Mouse (Mus musculus) testis, adult 2 months (tissue): Measurements from ENCODE around the gene Hmg20b. TPM values are rescaled to one million over a fixed set of nuclear protein-coding genes. Genes with fewer than 3 reads are reported as not detected.

Experiments used
- H3K27ac ChIP-seq: fragments of 200-500 bp; 2 replicates; pipeline ENCODE4 v1.5.1; 2012; ENCODE audit warnings: low read depth, low read length; ENCODE audit not compliant: control insufficient read depth, insufficient read depth
- H3K27me3 ChIP-seq: fragments of 200-500 bp; 2 replicates; pipeline ENCODE4 v1.6.1; 2012; ENCODE audit warnings: mild to moderate bottlenecking, low read length, moderate library complexity; ENCODE audit not compliant: control insufficient read depth, insufficient read depth
- H3K36me3 ChIP-seq: fragments of 200-500 bp; 2 replicates; pipeline ENCODE4 v1.6.1; 2012; ENCODE audit warnings: mild to moderate bottlenecking, low read length; ENCODE audit not compliant: control insufficient read depth, insufficient read depth
- H3K4me1 ChIP-seq: fragments of 200-500 bp; 2 replicates; pipeline ENCODE4 v1.6.1; 2012; ENCODE audit warnings: low read length; ENCODE audit not compliant: control insufficient read depth, insufficient read depth
- H3K4me3 ChIP-seq: fragments of 200-500 bp; 2 replicates; pipeline ENCODE4 v1.5.1; 2012; ENCODE audit warnings: low read depth, mild to moderate bottlenecking, low read length, moderate library complexity, mixed read lengths; ENCODE audit not compliant: control insufficient read depth
- CTCF ChIP-seq: fragments of 200-500 bp; IDR thresholded peaks from 2 replicates; pipeline ENCODE4 v1.5.1; 2012; ENCODE audit warnings: low read depth, mild to moderate bottlenecking, inconsistent platforms, low read length, moderate library complexity; ENCODE audit not compliant: control insufficient read depth, insufficient read depth, insufficient replicate concordance
- POLR2A ChIP-seq: fragments of 200-500 bp; IDR thresholded peaks from 2 replicates; pipeline ENCODE4 v1.6.1; 2012; ENCODE audit warnings: low read depth, mild to moderate bottlenecking, inconsistent platforms, low read length, moderate library complexity; ENCODE audit not compliant: control insufficient read depth
- polyA plus RNA-seq: library from polyadenylated mRNA; depleted of rRNA; stranded (reverse); fragments of >200 nt; gene quantifications from 2 replicates; pipeline ENCODE4 v1.2.3, GENCODE M21; 2012

Gene Hmg20b
- polyA plus RNA-seq, 1 experiment, result 23.0 TPM

DNA sequence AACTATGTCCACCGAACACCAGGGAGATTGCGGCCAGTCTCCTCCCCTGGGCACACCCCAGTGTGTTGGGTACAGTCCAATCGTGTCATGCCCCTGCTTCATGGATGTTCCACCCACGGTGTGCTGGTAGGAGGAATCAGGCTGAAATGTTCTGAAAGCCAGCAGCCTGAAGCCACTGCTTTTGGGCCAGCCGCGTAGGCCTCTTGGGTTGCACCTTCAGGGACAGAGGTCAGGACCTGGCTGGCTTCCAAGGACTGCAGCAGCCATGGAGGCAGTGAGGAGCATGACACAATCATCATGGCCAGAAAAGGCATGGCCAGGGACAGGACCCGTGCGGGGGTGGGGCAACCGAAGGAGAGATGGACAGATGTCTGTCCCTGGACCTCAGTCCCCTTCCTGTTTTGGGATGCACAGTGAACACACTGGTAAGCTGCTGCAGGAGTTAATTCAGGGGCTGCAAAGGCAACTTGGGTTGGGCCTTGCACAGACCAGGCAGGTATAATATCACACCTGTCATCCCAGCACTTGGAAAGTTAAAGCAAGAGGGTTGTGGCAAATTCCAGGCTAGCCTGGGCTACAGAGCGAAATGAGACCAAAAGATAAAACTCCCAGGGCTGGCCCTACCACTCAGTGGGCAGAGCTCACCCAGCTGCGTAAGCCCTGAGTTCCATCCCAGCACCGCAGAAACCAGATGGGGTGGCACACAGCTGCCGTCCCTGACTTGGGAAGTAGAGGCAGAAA lies 31.5 kb downstream of the Hmg20b start:
- peak overlapping the region; percentile 98; the same call in 1 of the 2 replicates for H3K4me3 ChIP-seq
- TF ChIP-seq POLR2A (no peak), CTCF (no peak)
- H3K27me3 ChIP-seq, result no peaks in the 10 kb centered on the region
- no peaks in the 10 kb centered on the region; the same call in 1 of the 2 replicates for H3K36me3 ChIP-seq
- H3K4me1 ChIP-seq, result peaks cover 13% of the 10 kb centered on the region
- no peak overlapping the region for H3K27ac ChIP-seq

DNA sequence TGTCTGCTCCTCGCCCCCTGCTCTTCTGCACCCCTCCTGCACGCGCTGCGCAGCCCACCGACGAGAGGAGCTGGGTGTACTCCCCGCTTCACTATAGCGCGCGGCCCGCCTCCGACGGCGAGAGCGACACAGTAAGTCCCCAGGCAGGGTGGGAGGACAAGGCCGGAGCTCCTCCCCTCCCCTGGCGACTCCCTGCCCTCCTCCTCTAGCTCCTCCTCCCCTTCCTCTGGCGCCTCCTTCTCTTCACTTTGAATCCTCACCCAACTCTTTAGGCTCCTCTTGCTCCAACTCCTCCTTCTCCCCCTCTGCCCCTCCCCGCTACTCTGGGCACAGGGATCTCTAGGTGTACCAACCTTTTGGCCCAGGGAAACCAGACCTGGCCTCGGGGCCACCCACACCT lies 33.0 kb downstream of the Hmg20b start:
- Histone ChIP-seq H3K4me1 (peaks cover 13% of the 10 kb centered on the region), H3K36me3 (no peaks in the 10 kb centered on the region), H3K4me3 (no peak overlapping the region), H3K27ac (no peak overlapping the region), H3K27me3 (no peaks in the 10 kb centered on the region)
- TF ChIP-seq POLR2A, result no peak
- TF ChIP-seq CTCF, result no peak

DNA sequence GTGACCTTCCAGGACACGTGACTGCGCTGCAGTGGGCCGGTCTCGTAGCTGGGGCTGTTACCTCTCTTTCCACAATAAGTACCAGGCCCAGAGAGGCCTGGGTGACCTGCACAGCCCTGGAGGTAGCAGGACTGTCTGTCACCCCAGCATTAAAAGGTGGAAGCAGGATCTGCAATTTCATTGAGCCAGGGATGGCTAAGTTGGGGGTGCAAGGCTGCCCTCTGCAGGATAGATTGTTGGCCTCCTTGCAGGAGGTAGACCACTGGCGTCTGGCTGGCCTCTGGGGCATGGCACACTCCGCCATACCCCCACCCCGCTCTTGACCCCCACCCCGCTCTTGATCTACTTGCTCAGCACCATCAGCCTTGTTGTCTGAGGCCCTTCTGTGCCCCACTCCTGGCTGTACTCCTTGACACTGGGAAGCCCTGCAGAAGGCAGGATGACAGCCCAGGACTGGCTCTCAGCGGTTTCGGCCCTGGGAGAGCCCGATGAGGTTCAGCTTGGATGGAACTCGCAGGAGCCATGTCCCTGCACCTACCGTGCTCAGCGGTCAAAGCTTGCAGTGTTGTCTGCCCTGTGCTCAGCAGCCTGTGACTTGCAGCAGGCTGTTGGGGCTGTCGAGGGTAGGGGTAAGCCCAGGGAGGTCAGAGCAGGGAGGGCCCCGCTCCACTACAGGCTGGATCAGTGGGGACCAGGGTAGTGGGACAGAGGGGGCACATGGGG lies 33.8 kb downstream of the Hmg20b start:
- peaks cover 13% of the 10 kb centered on the region for H3K4me1 ChIP-seq
- no peaks in the 10 kb centered on the region for H3K36me3 ChIP-seq
- TF ChIP-seq CTCF (peak; percentile 18; the same call in 1 of the 2 replicates), POLR2A (no peak)
- no peak overlapping the region for H3K4me3 ChIP-seq
- no peak overlapping the region for H3K27ac ChIP-seq
- H3K27me3 ChIP-seq, result no peaks in the 10 kb centered on the region

DNA sequence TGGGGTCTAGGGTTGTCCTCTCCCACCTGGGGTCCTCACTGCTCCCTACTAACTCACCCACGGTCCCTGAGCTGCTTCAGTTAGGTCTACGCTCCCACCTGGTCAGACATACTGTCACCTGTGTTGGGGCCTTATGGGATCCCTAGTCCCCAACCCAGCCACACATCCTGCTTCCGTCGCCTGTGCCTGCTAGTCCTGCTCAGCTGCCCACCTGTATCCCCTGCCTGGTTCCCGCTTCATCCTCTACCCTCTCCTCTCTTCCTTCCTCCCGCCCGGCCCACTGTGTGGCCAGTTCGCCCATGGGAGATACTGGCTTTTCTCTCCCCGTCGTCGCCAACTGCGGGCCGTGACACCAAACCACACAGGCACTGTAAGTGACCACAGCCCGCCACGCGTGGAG lies 34.7 kb downstream of the Hmg20b start:
- Histone ChIP-seq H3K27ac (no peak overlapping the region), H3K36me3 (no peaks in the 10 kb centered on the region)

GRCm38 (mm10) chr10:81314201-81314600 lies 36.1 kb downstream of the Hmg20b start:
- no peak overlapping the region for H3K27ac ChIP-seq
- H3K36me3 ChIP-seq, result no peaks in the 10 kb centered on the region
- H3K4me3 ChIP-seq, result no peak overlapping the region
- H3K4me1 ChIP-seq, result peaks cover 6% of the 10 kb centered on the region
- H3K27me3 ChIP-seq, result no peaks in the 10 kb centered on the region
- TF ChIP-seq POLR2A (no peak), CTCF (no peak)

More for the DNA sequence above, 34.7 kb downstream of the Hmg20b start:
- TF ChIP-seq POLR2A, result no peak
- no peak for TF ChIP-seq CTCF
- Histone ChIP-seq H3K4me3 (no peak overlapping the region), H3K4me1 (peaks cover 13% of the 10 kb centered on the region), H3K27me3 (no peaks in the 10 kb centered on the region)

DNA sequence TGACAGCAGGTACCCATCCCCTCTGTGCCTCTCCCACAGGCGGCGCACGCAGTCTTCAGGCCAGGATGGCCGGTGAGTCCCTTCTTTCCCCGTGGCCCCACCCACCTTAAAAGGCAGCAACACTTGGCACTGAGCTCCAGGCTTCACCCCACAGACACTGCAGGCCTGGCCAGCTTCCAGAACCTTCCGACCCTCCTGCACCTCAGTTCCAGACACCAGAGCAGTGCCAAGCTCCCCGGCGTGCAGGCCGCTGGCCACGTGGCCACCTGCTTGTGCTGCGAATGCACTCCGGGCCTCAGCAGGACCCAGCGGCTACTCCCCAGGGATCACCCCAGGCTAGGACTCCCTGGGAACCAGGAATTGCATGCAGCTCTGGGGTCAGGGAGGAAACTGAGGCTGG lies 36.7 kb downstream of the Hmg20b start:
- TF ChIP-seq CTCF, result no peak
- no peak for TF ChIP-seq POLR2A

DNA sequence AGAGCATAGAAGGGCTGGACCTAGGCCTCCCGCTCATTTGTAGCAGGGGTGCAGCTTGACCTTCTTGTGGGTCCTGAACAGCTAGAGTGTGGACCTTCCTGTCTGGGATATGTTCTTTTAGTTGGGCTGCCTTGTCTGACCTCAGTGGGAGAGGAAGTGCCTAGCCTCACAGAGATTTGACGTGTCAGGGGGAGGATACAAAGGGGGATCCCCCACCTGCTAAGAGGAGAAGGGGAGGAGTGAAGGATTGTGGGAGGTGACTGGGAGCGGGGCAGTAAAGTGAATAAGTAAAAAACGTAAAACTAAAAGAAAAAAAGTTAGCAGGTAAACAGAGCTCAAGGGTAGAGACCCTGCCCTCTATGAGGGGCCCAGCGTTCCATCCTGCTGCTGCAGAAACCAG lies 40.7 kb downstream of the Hmg20b start:
- Histone ChIP-seq H3K36me3 (no peaks in the 10 kb centered on the region), H3K4me3 (no peak overlapping the region), H3K4me1 (no peaks in the 10 kb centered on the region; the same call in 1 of the 2 replicates), H3K27me3 (no peaks in the 10 kb centered on the region), H3K27ac (no peak overlapping the region)
- TF ChIP-seq CTCF (no peak), POLR2A (no peak)

More for the DNA sequence above, 36.7 kb downstream of the Hmg20b start:
- Histone ChIP-seq H3K4me1 (peaks cover 1% of the 10 kb centered on the region), H3K27me3 (no peaks in the 10 kb centered on the region), H3K36me3 (no peaks in the 10 kb centered on the region), H3K27ac (no peak overlapping the region), H3K4me3 (no peak overlapping the region)
